Mouse (Mus musculus): Measurements from ENCODE around the gene Pi4kb.
A peak's percentile ranks its signal among the peaks of the same experiment; 100 is the strongest.

The Pi4kb gene

GRCm38 (mm10) chr3:94953764-94954616 lies 20.5 kb upstream of the Pi4kb start, which contains the start of gene Rfx5:
Rfx5 (plus strand) TSS chr3:94954075.
- peak; percentile 90 for DNase-seq (ENCODE audit: low spot score)

GRCm38 (mm10) chr3:94958295-94958694 lies 16.2 kb upstream of the Pi4kb start:
- DNase-seq (ENCODE audit: low spot score): no peak

GRCm38 (mm10) chr3:94959871-94960270 lies 14.7 kb upstream of the Pi4kb start:
- DNase-seq (ENCODE audit: low spot score): no peak

GRCm38 (mm10) chr3:94960322-94960721 lies 14.2 kb upstream of the Pi4kb start:
- DNase-seq (ENCODE audit: low spot score): no peak

- no peak for DNase-seq (ENCODE audit: low spot score)
These were observed 9.5 kb upstream of the Pi4kb start for GRCm38 (mm10) chr3:94964989-94965388.

- DNase-seq (ENCODE audit: low spot score): no peak
These were observed 8.7 kb upstream of the Pi4kb start for GRCm38 (mm10) chr3:94965878-94966277.

GRCm38 (mm10) chr3:94972552-94972951 lies 2.0 kb upstream of the Pi4kb start:
- no peak for DNase-seq (ENCODE audit: low spot score)

GRCm38 (mm10) chr3:94973620-94974019 lies 911 bp upstream of the Pi4kb start:
- DNase-seq (ENCODE audit: low spot score): no peak

GRCm38 (mm10) chr3:94974026-94974527 lies 454 bp upstream of the Pi4kb start:
- no peak for DNase-seq (ENCODE audit: low spot score)

- DNase-seq (ENCODE audit: low spot score): no peak
These were observed 9.8 kb downstream of the Pi4kb start for GRCm38 (mm10) chr3:94984312-94984711.

GRCm38 (mm10) chr3:94985513-94985912 lies 11.0 kb downstream of the Pi4kb start:
- no peak for DNase-seq (ENCODE audit: low spot score)

- no peak for DNase-seq (ENCODE audit: low spot score)
These were observed 13.0 kb downstream of the Pi4kb start for GRCm38 (mm10) chr3:94987578-94987977.

- no peak for DNase-seq (ENCODE audit: low spot score)
These were observed 14.7 kb downstream of the Pi4kb start for GRCm38 (mm10) chr3:94989159-94989761.

- DNase-seq (ENCODE audit: low spot score): peak; percentile 95
These were observed 22.4 kb downstream of the Pi4kb start for GRCm38 (mm10) chr3:94996946-94997345.

GRCm38 (mm10) chr3:95002569-95002968 lies 28.0 kb downstream of the Pi4kb start:
- no peak for DNase-seq (ENCODE audit: low spot score)

- no peak for DNase-seq (ENCODE audit: low spot score)
These were observed 28.7 kb downstream of the Pi4kb start for GRCm38 (mm10) chr3:95003273-95003672.

GRCm38 (mm10) chr3:95005651-95006050 lies 31.1 kb downstream of the Pi4kb start:
- no peak for DNase-seq (ENCODE audit: low spot score)

GRCm38 (mm10) chr3:95007706-95008105 lies 33.2 kb downstream of the Pi4kb start:
- DNase-seq (ENCODE audit: low spot score): no peak

GRCm38 (mm10) chr3:95010396-95010795 lies 35.9 kb downstream of the Pi4kb start:
- DNase-seq (ENCODE audit: low spot score): no peak

- no peak for DNase-seq (ENCODE audit: low spot score)
These were observed 38.5 kb downstream of the Pi4kb start for GRCm38 (mm10) chr3:95012982-95013381.

- peak; percentile 35 for DNase-seq (ENCODE audit: low spot score)
These were observed 39.3 kb downstream of the Pi4kb start for GRCm38 (mm10) chr3:95013699-95014427.

GRCm38 (mm10) chr3:95014428-95015151 lies 40.1 kb downstream of the Pi4kb start:
- DNase-seq (ENCODE audit: low spot score): no peak

Data from retina, embryonic 14.5 days (tissue).